Mouse (Mus musculus) heart, postnatal 36 days (tissue): ENCODE results near the gene Hrc. TPM values are rescaled to one million over a fixed set of nuclear protein-coding genes. Genes with fewer than 3 reads are reported as not detected.

Experiments used
- DNase-seq, 2 experiments: peaks; one replicate each; pipeline ENCODE4 v3.0.0; 2021 to 2022
- intact Hi-C: fragments of 180-260 bp; cut with DNase I; formaldehyde crosslinking; loops from one replicate; pipeline ENCODE4 v1.15.1; 2025
- total RNA-seq, 2 experiments: library from RNA; stranded (reverse); gene quantifications; 2 replicates each; pipeline ENCODE4 v1.2.3; 2021

The Hrc gene
- total RNA-seq, 2 experiments from 2014 or later: 842 to 873 TPM

DNA sequence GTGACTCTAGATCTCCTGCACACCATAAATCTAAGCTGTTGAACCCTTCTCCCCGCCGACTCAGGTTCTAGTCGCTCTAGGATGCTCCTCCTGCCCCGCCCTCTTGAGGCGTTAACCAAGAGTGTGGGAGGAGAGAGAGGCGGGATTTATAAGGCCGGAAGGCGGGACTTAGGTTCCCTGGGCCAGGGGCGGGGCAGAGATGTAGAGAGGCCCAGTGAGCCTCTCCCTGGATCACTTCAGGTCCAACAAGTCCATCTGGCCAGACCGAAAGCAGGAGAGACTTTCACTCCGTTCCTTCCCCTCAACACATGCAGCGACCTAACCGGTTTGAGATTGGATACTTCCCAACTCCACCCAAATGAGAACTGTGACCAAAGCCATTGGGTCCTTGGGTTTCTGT, 27.7 kb downstream of the Hrc start:
- intact Hi-C loops: no loop called here
- no peak for DNase-seq

DNA sequence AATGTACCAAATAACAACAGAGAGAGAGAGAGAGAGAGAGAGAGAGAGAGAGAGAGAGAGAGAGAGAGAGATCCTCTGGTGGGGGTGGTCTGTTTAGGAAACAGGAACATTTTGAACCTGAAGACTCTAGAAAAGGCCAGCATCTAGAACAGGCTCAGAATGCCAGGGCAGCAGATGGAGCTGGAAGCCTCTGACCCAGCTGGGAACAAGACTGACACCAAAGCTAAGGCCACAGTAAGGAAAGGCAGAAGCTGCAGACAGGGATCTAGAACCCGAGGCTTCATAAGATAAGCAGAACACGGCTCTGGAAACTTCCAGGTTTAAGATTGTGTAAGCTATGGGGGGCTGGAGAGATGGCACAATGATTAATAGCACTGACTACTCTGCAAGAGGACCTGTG, 28.9 kb downstream of the Hrc start:
- intact Hi-C loops: no loop called here
- DNase-seq: no peak

GRCm38 (mm10) chr7:45365742-45366651, 30.9 kb downstream of the Hrc start:
- intact Hi-C loops: no loop called here
- DNase-seq: peak; percentile 61

- intact Hi-C loops: no loop called here
- DNase-seq: no peak
These were observed 31.5 kb downstream of the Hrc start, which contains the start of gene Ppfia3 for GRCm38 (mm10) chr7:45366652-45367019. Gene Ppfia3 (minus strand): TSS chr7:45367019.

- DNase-seq: peak; percentile 97 to 98
- intact Hi-C loops: no loop called here
These were observed 32.2 kb downstream of the Hrc start for GRCm38 (mm10) chr7:45367020-45367880.

DNA sequence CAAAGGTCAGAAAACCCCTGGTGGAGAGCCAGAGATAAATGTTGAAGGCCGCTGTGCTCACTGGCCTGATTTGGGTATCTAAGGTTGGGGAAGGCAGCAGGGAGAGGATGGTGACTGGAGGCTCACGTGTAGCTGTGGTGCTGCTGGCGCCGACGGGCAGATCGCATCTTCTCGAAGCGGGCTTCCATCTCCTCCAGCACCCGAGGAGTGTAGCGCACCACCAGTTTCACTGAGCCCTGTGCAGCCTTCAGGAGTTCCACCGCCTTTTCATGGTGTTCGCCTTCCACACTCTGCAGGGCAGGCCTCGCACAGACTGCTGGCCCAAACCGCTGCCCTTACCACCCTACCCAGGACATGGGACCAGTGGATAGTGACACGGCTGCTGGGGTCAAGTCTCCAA, 33.1 kb downstream of the Hrc start:
- DNase-seq: no peak
- intact Hi-C loops: loop anchor here (2.0 kb wide), 1 partner anchor 35 kb away; the partner anchor contains the start of gene Trpm4

DNA sequence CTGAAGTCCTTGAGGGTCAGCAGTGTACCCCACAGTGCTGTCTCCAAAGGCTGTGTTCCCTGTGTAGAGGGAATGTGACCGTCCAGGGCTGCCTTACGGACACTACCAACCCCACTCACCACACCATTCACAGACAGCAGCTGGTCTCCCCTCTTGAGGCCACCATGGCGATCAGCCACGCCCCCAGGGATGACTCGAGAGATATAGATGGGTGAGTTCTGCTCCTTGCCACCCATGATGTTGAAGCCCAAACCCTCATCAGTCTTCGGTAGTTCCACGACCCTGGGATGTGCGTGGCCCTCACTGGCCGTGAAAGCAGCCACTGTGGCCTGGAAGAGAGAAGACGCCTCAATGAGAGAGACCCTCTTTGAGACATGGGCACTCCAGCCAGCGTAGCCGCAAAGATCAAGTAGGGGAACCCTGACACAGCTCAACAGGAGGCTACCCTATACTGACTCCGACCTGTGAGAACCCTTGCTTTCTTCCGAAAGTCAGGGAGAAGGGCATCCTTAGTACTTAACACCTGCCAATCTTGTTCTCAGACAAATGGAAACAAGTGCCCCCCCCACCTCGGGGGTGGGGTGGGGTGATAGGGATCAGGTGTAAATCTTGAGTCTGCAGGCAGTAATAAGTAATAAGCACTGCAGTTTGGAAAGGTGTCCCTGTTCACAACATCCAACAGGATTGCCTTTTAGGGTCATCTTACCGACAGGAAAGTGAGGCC, 34.1 kb downstream of the Hrc start:
- no peak for DNase-seq
- intact Hi-C loops: loop anchor here (2.0 kb wide), 1 partner anchor 36 kb away; the partner anchor contains the start of gene Trpm4

DNA sequence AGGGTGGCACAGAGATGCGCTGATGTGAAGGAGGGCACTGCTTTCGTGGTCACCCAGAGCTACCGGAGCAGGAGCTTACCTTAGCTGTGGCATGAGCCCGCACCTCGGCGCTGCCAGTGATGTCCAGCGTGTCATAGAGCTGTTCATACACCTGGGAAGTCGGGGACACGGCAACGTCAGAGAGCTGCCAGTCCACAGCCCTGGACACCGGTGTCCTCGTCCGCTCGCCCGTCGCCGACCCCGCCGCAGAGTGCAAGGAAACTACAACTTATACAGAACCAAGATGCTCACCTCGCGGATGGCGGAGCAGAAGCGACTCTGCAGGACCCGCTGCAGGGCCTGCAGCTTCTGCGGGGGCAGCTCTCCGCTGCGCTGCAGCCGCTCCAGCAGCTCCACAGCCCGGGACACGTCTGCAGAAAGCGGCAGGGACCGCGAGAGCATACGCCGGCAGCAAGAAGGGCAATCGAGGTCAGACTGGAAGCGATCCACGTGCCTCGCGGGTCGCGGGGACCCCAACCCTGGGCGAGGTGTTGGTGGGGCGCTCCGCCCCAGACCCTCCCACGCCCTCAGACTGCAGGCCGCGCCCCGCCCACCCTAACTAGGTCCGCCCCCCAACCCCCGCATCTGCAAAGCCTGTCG, 34.9 kb downstream of the Hrc start:
- intact Hi-C loops: loop anchor here (2.0 kb wide), 2 partner anchors 25 to 37 kb away; partner anchors contain the start of genes Snrnp70 and Trpm4
- no peak for DNase-seq

DNA sequence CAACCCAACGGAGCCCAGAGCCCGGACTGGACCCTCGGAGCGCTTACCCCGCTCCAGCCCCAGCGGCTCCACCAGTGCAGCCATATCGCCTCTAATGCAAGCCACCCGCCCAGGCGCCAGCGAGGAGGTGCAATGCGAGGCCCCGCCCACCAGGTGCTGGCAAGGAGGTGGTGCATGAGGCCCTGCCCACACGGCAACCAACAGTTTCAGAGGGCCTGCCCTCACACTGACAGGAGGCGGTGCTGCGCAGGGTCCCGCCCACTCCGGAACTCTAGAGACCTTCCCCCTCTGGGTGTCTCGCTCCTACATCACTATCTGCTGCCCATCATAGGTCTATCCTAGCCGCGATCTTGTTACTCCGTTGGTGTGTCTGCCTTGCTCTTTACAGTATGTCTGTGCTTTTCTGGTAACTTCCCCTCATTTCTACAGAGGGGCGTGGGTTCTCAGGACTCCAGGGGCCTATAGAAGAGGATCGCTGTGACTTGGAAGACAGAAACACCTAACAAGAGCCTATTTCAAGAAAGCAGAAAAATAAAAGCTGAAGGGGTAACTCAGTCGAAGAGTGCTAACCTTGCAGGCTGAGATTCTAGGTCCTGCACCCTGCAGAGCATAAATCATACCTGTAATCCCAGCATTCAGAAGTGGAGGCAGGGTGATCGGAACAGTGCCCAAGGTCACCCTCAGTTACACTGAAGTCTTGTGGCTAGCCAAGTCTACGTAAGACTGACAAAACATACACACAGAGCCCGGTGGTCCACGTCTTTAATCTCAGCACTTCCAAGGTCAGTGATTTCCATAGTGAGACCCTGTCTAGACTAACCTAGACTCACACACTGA, 35.6 kb downstream of the Hrc start, which contains the start of gene Lin7b:
Gene Lin7b, minus strand, starts transcription at position 109 of the 837 bp plus-strand sequence.
- peak; percentile 72 to 76 for DNase-seq
- intact Hi-C loops: loop anchor here (2.0 kb wide), 1 partner anchor 24 kb away; the partner anchor contains the start of gene Snrnp70

DNA sequence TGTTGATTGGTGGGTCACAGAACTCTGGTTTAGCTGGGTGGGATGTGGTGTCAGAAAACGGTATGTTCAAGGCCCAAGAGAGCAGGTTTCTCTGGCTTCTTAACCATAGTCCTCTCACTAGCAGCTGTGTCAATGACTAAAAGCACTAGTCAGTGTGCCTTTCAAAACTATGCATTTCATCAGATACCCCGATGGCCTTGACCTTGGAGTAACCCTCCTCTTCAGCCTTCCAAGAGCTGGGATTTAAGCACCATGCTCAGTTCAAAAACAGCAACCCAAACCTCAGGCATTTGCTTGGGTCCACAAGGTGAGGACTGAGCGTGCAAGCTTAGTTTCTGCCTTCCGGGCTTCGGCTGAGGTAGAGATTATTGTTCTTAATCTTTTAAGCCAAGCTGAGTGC, 37.3 kb downstream of the Hrc start:
- intact Hi-C loops: no loop called here
- no peak for DNase-seq

GRCm38 (mm10) chr7:45374620-45375019, 39.5 kb downstream of the Hrc start:
- intact Hi-C loops: no loop called here
- no peak for DNase-seq

DNA sequence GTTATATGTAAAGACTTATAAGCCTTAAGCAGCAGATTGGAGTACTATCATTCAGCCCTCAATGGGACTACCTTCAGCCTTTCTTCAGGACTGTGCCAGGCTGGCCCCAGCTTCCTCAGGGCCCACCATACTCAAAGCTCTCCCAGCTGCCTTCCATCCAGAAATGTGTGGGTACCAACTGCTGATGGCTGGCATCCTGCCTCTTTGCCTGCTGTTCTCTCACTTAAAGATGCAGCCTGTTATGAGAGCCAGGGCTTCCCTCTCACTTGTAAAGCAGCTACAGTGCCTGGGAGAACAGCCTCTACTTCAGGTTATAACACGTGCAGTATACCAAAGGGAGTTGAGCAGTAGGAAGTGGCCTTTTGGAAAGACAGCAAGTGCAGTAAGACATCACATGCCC, 41.0 kb downstream of the Hrc start:
- DNase-seq: no peak
- intact Hi-C loops: no loop called here

- intact Hi-C loops: no loop called here
- no peak for DNase-seq
These were observed 51.0 kb downstream of the Hrc start for GRCm38 (mm10) chr7:45386077-45386476.

Other genes with a start within 250 kb of the Hrc start
- 10 to 100 TPM; 26.4 to 28.1 TPM for gene Rcn3, start 243.1 kb upstream of the Hrc start, total RNA-seq
- 10 to 100 TPM; 77.1 to 84.5 TPM for gene Fcgrt, start 231.4 kb upstream of the Hrc start, total RNA-seq
- gene Rps11, start 210.9 kb upstream of the Hrc start, total RNA-seq: 100 to 1,000 TPM; 567 to 587 TPM
- 100 to 1,000 TPM; 580 to 665 TPM for gene Rpl13a, start 206.5 kb upstream of the Hrc start, total RNA-seq
- not detected for gene Gm45713, start 199.1 kb upstream of the Hrc start, total RNA-seq
- gene Flt3l, start 198.9 kb upstream of the Hrc start, total RNA-seq: 10 to 100 TPM in 1 of 2 experiments, 1 to 10 TPM in 1; 7.0 to 16.1 TPM
- 10 to 100 TPM; 41.8 to 43.1 TPM for gene Pih1d1, start 181.0 kb upstream of the Hrc start, total RNA-seq
- gene Aldh16a1, start 180.7 kb upstream of the Hrc start, total RNA-seq: 10 to 100 TPM; 20.6 to 22.8 TPM
- 10 to 100 TPM; 19.7 to 21.0 TPM for gene Slc17a7, start 171.3 kb upstream of the Hrc start, total RNA-seq
- not detected for gene Gfy, start 155.7 kb upstream of the Hrc start, total RNA-seq
- not detected for gene Pth2, start 154.3 kb upstream of the Hrc start, total RNA-seq
- gene Ccdc155, start 130.4 kb upstream of the Hrc start, total RNA-seq: not detected
- gene Dkkl1, start 123.1 kb upstream of the Hrc start, total RNA-seq: not detected
- 10 to 100 TPM; 10.3 to 11.4 TPM for gene Tead2, start 119.5 kb upstream of the Hrc start, total RNA-seq
- gene Cd37, start 96.2 kb upstream of the Hrc start, total RNA-seq: 1 to 10 TPM; 2.8 to 4.4 TPM
- not detected for gene Slc6a16, start 94.2 kb upstream of the Hrc start, total RNA-seq
- gene Slc6a21, start 57.8 kb upstream of the Hrc start, total RNA-seq: not detected
- gene Trpm4, start 1.5 kb upstream of the Hrc start, total RNA-seq: 10 to 100 TPM; 24.6 to 27.4 TPM
- not detected for gene Ppfia3, start 31.7 kb downstream of the Hrc start, total RNA-seq
- 1 to 10 TPM; 1.3 to 1.7 TPM for gene Lin7b, start 35.3 kb downstream of the Hrc start, total RNA-seq
- 10 to 100 TPM; 92.8 to 95.9 TPM for gene Snrnp70, start 60.5 kb downstream of the Hrc start, total RNA-seq
- gene Kcna7, start 70.4 kb downstream of the Hrc start, total RNA-seq: 1 to 10 TPM; 4.5 to 5.8 TPM
- under 1 TPM in 1 of 2 experiments, not detected in 1; 0.30 TPM for gene Ntf5, start 78.4 kb downstream of the Hrc start, total RNA-seq
- not detected for gene Lhb, start 85.5 kb downstream of the Hrc start, total RNA-seq
- 100 to 1,000 TPM in 1 of 2 experiments, 10 to 100 TPM in 1; 96.0 to 102 TPM for gene Gys1, start 99.6 kb downstream of the Hrc start, total RNA-seq
- gene Ruvbl2, start 102.8 kb downstream of the Hrc start, total RNA-seq: 10 to 100 TPM; 22.5 to 23.7 TPM
- gene Ftl1, start 124.6 kb downstream of the Hrc start, total RNA-seq: 100 to 1,000 TPM; 246 to 262 TPM
- gene Bax, start 131.6 kb downstream of the Hrc start, total RNA-seq: 10 to 100 TPM; 26.9 to 28.5 TPM
- under 1 TPM in 1 of 2 experiments, not detected in 1; 0.16 TPM for gene Tulp2, start 146.6 kb downstream of the Hrc start, total RNA-seq
- gene Gm45808, start 151.5 kb downstream of the Hrc start, total RNA-seq: 1 to 10 TPM; 5.4 to 5.8 TPM
- 1 to 10 TPM; 7.6 to 7.7 TPM for gene Dhdh, start 153.5 kb downstream of the Hrc start, total RNA-seq
- 100 to 1,000 TPM; 140 to 148 TPM for gene Nucb1, start 175.1 kb downstream of the Hrc start, total RNA-seq
- gene Ppp1r15a, start 191.0 kb downstream of the Hrc start, total RNA-seq: 10 to 100 TPM; 32.0 to 32.9 TPM
- gene Plekha4, start 191.0 kb downstream of the Hrc start, total RNA-seq: 1 to 10 TPM; 2.7 to 3.2 TPM
- under 1 TPM; 0.41 to 0.67 TPM for gene Hsd17b14, start 219.6 kb downstream of the Hrc start, total RNA-seq
- 100 to 1,000 TPM; 232 to 235 TPM for gene Bcat2, start 234.9 kb downstream of the Hrc start, total RNA-seq